Mouse (Mus musculus) testis, adult 2 months (tissue): ENCODE measurements at regions not wholly inside any gene's neighbourhood (a gene's known extent, or its start where the extent isn't known, plus 50 kb on each side); places are given as distances from the start of the nearest gene placed in this dataset.

ENCODE experiments used
- H3K27ac ChIP-seq: fragments of 200-500 bp; 2 replicates; pipeline ENCODE4 v1.5.1; 2012; ENCODE audit warnings: low read depth, low read length; ENCODE audit not compliant: control insufficient read depth, insufficient read depth
- H3K27me3 ChIP-seq: fragments of 200-500 bp; 2 replicates; pipeline ENCODE4 v1.6.1; 2012; ENCODE audit warnings: mild to moderate bottlenecking, low read length, moderate library complexity; ENCODE audit not compliant: control insufficient read depth, insufficient read depth
- H3K36me3 ChIP-seq: fragments of 200-500 bp; 2 replicates; pipeline ENCODE4 v1.6.1; 2012; ENCODE audit warnings: mild to moderate bottlenecking, low read length; ENCODE audit not compliant: control insufficient read depth, insufficient read depth
- H3K4me1 ChIP-seq: fragments of 200-500 bp; 2 replicates; pipeline ENCODE4 v1.6.1; 2012; ENCODE audit warnings: low read length; ENCODE audit not compliant: control insufficient read depth, insufficient read depth
- H3K4me3 ChIP-seq: fragments of 200-500 bp; 2 replicates; pipeline ENCODE4 v1.5.1; 2012; ENCODE audit warnings: low read depth, mild to moderate bottlenecking, low read length, moderate library complexity, mixed read lengths; ENCODE audit not compliant: control insufficient read depth
- CTCF ChIP-seq: fragments of 200-500 bp; IDR thresholded peaks from 2 replicates; pipeline ENCODE4 v1.5.1; 2012; ENCODE audit warnings: low read depth, mild to moderate bottlenecking, inconsistent platforms, low read length, moderate library complexity; ENCODE audit not compliant: control insufficient read depth, insufficient read depth, insufficient replicate concordance
- POLR2A ChIP-seq: fragments of 200-500 bp; IDR thresholded peaks from 2 replicates; pipeline ENCODE4 v1.6.1; 2012; ENCODE audit warnings: low read depth, mild to moderate bottlenecking, inconsistent platforms, low read length, moderate library complexity; ENCODE audit not compliant: control insufficient read depth

DNA sequence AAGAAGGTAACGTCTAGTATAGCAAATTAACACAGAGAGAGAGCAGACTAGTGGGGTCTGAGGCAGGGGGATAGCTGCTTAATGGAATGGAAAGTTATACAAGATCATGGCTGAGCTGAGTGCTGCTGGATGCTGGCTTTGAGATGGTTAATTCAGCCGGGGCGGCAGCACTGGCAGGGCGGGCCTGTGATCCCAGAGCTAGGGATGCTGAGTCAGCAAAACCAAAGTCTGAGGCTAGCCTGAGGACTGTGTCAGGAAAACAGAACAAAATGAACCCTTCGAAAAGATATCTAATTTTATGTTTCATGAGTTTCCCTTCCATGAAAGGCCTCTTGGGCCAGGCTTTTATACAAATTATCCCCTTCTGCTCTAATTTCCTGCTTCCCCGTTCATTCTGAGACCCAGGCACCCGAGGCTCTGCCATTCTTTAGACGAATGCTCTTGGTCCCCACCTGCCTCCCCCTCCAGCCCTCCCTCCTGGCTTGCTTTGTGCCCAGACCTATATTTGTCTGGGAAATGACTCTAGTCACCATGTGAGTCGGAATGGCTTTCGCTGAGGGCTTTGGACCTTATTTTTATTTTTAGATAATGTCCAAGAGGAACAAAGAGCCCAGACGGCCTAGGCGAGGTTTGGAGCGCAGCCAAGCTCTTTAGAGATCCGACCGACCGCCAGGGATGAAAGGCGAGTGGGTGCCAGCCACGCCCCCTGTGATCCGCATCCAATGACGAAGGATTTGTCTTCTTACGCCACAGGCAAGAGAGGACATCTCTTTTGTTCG lies 67.6 kb upstream of the Sec14l1 start:
- Histone ChIP-seq H3K36me3 (no peaks in the 10 kb centered on the region), H3K27ac (no peak overlapping the region), H3K4me1 (peaks cover 4% of the 10 kb centered on the region; the same call in 1 of the 2 replicates), H3K27me3 (no peaks in the 10 kb centered on the region), H3K4me3 (no peak overlapping the region)
- TF ChIP-seq CTCF = no peak
- no peak for TF ChIP-seq POLR2A

DNA sequence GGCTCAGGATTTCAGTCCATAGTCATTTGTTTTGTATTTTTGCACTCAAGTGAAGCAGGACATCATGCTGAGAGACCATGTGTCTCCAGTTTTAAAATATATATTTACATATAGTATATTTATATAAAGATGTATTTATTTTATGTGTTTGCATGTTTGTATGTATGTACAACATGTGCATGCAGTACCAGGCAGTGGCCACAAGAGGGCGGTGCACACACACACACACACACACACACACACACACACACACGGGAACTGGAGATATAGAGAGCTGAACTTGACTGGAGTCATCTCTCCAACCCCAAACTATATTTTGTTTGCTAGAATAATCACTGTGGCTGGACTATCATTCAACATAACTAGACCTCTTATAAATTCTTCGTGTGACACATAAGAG lies 66.1 kb upstream of the Sec14l1 start:
- Histone ChIP-seq H3K36me3 (no peaks in the 10 kb centered on the region), H3K27ac (no peak overlapping the region), H3K27me3 (no peaks in the 10 kb centered on the region), H3K4me1 (peaks cover 4% of the 10 kb centered on the region; the same call in 1 of the 2 replicates), H3K4me3 (no peak overlapping the region)
- TF ChIP-seq POLR2A (no peak), CTCF (peak; percentile 91; the same call in 1 of the 2 replicates)

DNA sequence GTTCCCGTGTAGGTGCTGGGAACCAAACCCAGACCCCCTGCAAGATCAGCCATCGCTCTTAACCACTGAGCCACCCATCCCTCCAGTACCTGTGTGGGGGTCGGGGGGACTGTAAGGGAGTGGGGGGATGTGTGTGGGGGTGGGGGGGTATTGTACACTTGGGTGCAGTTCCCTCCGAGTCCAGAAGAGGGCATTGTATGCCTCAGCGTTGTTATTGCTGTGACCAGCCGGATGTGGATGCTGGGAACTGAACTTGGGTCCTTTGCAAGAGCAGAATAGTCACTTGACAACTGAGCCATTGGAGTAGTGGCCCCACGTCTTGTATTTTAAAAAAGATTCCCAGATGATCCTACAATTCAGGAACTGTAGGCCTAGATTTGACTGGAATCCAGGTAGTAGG lies 64.2 kb upstream of the Sec14l1 start:
- peak; percentile 38; the same call in 1 of the 2 replicates for TF ChIP-seq CTCF
- TF ChIP-seq POLR2A = no peak
- Histone ChIP-seq H3K27ac (no peak overlapping the region), H3K4me3 (no peak overlapping the region), H3K4me1 (peaks cover 4% of the 10 kb centered on the region; the same call in 1 of the 2 replicates), H3K27me3 (no peaks in the 10 kb centered on the region), H3K36me3 (no peaks in the 10 kb centered on the region)

DNA sequence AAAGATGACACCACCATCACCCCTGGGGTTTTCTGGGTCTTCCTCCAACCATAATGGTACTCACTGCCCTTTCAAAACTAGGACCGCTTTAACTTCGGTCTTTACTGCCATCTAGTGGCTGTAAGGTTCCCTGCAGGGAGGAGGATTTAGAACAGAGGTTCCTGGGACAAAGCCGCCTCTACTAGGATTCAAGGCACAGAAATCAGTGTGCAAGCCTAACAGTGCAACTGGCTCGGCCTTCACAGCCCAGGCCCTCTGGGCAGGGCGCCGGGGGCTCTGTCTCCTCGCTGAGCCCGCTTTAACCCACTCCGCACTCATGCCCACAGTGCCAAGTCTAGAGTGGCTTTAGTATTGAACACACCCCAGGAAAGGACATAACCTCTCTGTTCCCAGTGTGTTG lies 58.0 kb upstream of the Sec14l1 start:
- peak overlapping the region; percentile 4; the same call in 1 of the 2 replicates for H3K4me3 ChIP-seq

DNA sequence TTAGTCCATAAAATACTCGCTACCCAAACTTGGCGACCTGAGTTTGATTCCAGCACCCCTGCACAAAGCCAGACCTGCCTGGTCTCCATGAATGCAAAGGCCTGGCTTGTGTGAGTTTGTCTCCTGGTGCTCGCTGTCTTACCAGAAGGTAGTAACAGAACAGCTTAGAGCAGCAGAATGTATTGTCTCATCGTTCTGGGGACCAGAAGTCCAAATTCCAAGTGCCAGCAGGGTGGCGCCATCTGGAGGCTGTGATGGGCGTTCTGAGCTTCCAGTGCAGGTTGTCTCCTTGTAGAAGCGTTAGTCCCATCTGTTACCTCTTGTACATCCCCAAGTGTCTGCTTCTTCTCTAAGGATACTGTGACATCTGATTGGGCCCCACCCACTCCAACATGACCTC lies 57.5 kb upstream of the Sec14l1 start:
- H3K27ac ChIP-seq = no peak overlapping the region
- no peaks in the 10 kb centered on the region for H3K27me3 ChIP-seq
- H3K4me3 ChIP-seq = no peak overlapping the region
- H3K4me1 ChIP-seq = no peaks in the 10 kb centered on the region
- no peaks in the 10 kb centered on the region for H3K36me3 ChIP-seq
- TF ChIP-seq POLR2A (no peak), CTCF (peak; percentile 63; the same call in 1 of the 2 replicates)

More for the DNA sequence above, 58.0 kb upstream of the Sec14l1 start:
- peak; percentile 39; the same call in 1 of the 2 replicates for TF ChIP-seq CTCF
- no peak for TF ChIP-seq POLR2A
- H3K4me1 ChIP-seq = no peaks in the 10 kb centered on the region
- no peak overlapping the region for H3K27ac ChIP-seq
- no peaks in the 10 kb centered on the region for H3K27me3 ChIP-seq
- no peaks in the 10 kb centered on the region for H3K36me3 ChIP-seq

DNA sequence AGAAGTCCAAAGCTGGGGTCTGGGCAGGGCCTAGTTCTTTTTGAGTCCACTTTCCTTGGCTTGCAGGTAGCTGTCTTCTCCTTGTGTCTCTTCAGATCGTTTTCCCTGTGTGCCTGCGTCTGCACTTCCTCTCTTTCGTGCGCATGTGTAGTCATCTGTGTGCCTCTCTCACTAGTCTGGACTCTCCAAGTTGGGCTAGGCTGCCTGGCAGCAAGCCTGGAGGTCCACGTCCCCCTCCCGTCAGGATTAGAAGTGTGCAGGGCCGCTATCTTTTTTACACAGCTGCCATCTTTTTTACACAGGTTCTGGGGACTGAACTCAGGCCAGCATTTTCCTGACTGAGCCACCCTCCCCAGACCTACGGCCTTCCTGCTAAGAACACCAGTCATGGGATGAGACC lies 55.8 kb upstream of the Sec14l1 start:
- TF ChIP-seq POLR2A (no peak), CTCF (no peak)
- no peaks in the 10 kb centered on the region for H3K27me3 ChIP-seq
- H3K27ac ChIP-seq = peak overlapping the region; percentile 30
- H3K4me3 ChIP-seq = no peak overlapping the region
- H3K4me1 ChIP-seq = no peaks in the 10 kb centered on the region
- H3K36me3 ChIP-seq = no peaks in the 10 kb centered on the region

DNA sequence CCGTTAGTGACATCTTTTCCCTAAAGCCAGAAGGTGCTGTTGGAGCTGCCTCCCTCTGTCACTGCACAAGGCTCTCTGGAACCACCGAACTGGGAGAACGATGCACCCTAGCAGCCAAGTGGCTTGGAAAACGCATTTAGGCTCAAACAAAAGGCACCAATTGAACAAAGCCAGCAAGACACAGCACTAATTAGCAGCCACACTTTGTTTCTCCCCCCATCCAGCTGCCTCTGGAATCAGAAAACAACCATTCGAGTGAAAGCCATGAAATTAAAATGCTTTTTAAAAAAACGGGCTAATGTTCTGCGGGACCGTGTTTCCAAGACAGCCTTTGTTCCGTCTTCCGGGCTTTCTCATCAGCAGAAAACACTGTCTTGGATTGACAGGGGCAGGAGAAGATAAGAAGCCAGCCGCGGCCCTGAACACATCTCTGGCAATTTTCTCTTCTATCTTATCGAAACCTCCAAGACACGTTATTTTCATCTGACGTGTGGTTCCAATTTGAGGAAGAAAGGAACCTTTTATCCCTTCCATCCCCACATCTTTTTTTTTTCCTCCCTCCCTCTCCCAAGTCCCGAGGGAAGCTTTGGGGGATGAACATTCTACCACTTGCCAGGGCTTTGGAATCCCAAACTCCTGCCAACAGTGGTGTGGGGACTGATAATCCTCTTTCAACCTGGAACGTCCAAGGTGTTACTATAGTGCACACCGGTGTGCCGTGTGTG lies 54.8 kb upstream of the Sec14l1 start:
- Histone ChIP-seq H3K4me1 (no peaks in the 10 kb centered on the region), H3K27ac (peak overlapping the region; percentile 7; the same call in 1 of the 2 replicates), H3K27me3 (no peaks in the 10 kb centered on the region), H3K36me3 (no peaks in the 10 kb centered on the region), H3K4me3 (no peak overlapping the region)
- TF ChIP-seq POLR2A (no peak), CTCF (no peak)
